Mouse (Mus musculus) heart, postnatal 36 days (tissue): ENCODE data around the gene Itga2b. TPM values are rescaled to one million over a fixed set of nuclear protein-coding genes. Genes with fewer than 3 reads are reported as not detected.

Experiments
- microRNA-seq, 2 experiments: library from miRNA; unstranded; fragments of <30 nt; microRNA quantifications; one replicate each; pipeline ENCODE4 v1.2.0; 2021; ENCODE audit warnings: borderline number of aligned reads in 2 of 2
- total RNA-seq, 2 experiments: library from RNA; stranded (reverse); gene quantifications; 2 replicates each; pipeline ENCODE4 v1.2.3; 2021

Gene Itga2b
- total RNA-seq, 2 experiments from 2014 or later, result 3.1 to 3.8 TPM

Small RNAs within 50 kb of the gene (microRNA-seq; reads per million reads assigned to microRNA genes)
- 0 reads per million in 2 experiments for gene Mir6930

Other genes starting within 250 kb of the Itga2b start
- 100 to 1,000 TPM; 141 to 143 TPM for gene Hdac5, start 240.0 kb downstream of the Itga2b start, total RNA-seq
- under 1 TPM; 0.14 to 0.25 TPM for gene BC030867, start 221.2 kb downstream of the Itga2b start, total RNA-seq
- 1 to 10 TPM in 1 of 2 experiments, under 1 TPM in 1; 0.73 to 1.1 TPM for gene Asb16, start 201.4 kb downstream of the Itga2b start, total RNA-seq
- gene Tmub2, start 185.2 kb downstream of the Itga2b start, total RNA-seq, result 10 to 100 TPM; 25.2 to 26.7 TPM
- 10 to 100 TPM; 22.9 to 24.2 TPM for gene Atxn7l3, start 173.5 kb downstream of the Itga2b start, total RNA-seq
- gene Ubtf, start 150.4 kb downstream of the Itga2b start, total RNA-seq, result 10 to 100 TPM; 57.2 to 60.4 TPM
- 1 to 10 TPM; 2.1 to 7.8 TPM for gene Slc4a1, start 103.9 kb downstream of the Itga2b start, total RNA-seq
- gene Rundc3a, start 76.7 kb downstream of the Itga2b start, total RNA-seq, result under 1 TPM in 1 of 2 experiments, not detected in 1; 0.19 TPM
- 100 to 1,000 TPM; 174 to 183 TPM for gene Slc25a39, start 62.2 kb downstream of the Itga2b start, total RNA-seq
- gene Grn, start 39.8 kb downstream of the Itga2b start, total RNA-seq, result 100 to 1,000 TPM; 113 to 122 TPM
- 1 to 10 TPM; 4.3 to 5.2 TPM for gene Fam171a2, start 22.4 kb downstream of the Itga2b start, total RNA-seq
- 10 to 100 TPM; 18.0 to 21.9 TPM for gene Gpatch8, start 86.3 kb upstream of the Itga2b start, total RNA-seq
- gene Gm11627, start 109.3 kb upstream of the Itga2b start, total RNA-seq, result 1 to 10 TPM; 1.4 to 1.5 TPM
- gene Fzd2, start 134.3 kb upstream of the Itga2b start, total RNA-seq, result 1 to 10 TPM; 3.1 to 5.4 TPM
- not detected for gene Meioc, start 193.6 kb upstream of the Itga2b start, total RNA-seq
- gene Ccdc43, start 227.7 kb upstream of the Itga2b start, total RNA-seq, result 10 to 100 TPM; 19.6 to 24.9 TPM